Mouse (Mus musculus): Measurements from ENCODE around the gene H2al1a. TPM values are rescaled to one million over a fixed set of nuclear protein-coding genes. Genes with fewer than 3 reads are reported as not detected.
"Not testable (repeated sequence)": the region's sequence is repeated elsewhere in the genome, so short reads cannot be mapped to it uniquely, and the experiment has no call there.

Gene H2al1a
- total RNA-seq, 2 experiments from 2014 or later = not detected

DNA sequence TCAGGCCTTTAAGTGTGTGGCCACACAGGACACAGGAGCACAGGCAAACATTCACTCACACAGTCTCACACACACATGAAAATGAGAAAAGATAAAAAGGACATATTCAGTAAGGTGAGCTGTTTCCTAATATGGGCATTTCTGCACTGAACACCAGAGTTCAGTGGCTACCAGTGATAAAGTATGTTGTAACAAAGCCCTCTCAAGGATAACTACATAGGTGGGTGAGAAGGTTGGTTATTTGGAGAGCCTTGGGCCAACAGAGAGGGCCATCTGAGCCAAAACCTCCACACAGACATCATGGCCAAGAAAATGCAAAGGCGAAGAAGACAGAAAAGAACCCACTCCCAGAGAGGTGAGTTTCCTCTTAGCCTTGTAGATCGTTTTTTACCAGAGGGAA is 28.5 kb downstream of the H2al1a start, which contains the start of gene H2al1j:
Gene H2al1j (plus strand): TSS at position 301 of the 400 bp plus-strand sequence.
- intact Hi-C loops (cut with DNase I); DNase-seq: not testable (repeated sequence)

DNA sequence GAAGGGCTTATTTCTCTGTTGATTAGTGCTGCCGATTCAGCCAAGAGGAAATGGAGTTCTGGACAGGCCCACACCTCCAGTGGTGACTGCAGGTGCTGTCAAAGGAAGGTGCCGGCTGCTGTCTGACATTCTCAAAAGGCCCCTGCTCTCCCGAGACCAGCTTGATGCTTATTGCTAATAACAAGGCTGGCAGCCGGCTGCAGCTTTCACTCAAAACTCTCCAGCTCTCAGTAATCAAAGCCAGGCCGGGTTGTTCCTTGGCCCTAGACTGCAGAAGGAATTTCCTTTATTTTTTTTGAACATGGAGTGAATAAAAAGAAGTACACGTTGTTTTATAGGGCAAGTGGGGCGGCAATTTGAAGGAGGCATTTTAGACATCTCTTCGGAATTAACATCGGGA is 46.7 kb downstream of the H2al1a start:
- DNase-seq = peak; percentile 7
- intact Hi-C loops (cut with DNase I) = no loop called here

DNA sequence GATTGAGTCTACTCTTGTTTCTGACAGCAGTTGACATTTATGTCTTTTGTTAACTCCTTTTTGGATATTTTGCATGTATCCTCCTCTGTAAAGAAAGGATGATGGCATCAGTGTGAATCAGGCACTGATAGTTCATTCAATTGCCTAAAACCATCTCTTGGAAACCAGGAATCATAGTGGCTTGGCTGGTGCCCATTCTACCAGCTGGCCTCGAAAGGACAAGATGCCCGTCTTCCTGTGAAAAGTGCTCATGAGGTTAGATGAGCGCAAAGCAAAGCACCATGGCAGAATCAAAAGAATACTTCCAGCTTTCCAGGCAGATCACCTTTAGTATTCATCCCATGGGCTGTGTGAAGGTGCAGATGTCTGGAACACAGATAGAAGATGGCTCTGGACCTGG is 47.7 kb downstream of the H2al1a start:
- intact Hi-C loops (cut with DNase I) = no loop called here
- DNase-seq = no peak

Other genes starting within 250 kb of the H2al1a start
- not detected for gene H2al1b, start 3.2 kb downstream of the H2al1a start, total RNA-seq (2021)
- not detected for gene H2al1c, start 6.4 kb downstream of the H2al1a start, total RNA-seq (2021)
- gene H2al1d, start 9.6 kb downstream of the H2al1a start, total RNA-seq (2021) = not detected
- not detected for gene H2al1e, start 12.7 kb downstream of the H2al1a start, total RNA-seq (2021)
- gene H2al1f, start 15.9 kb downstream of the H2al1a start, total RNA-seq (2021) = not detected
- gene H2al1g, start 19.0 kb downstream of the H2al1a start, total RNA-seq (2021) = not detected
- gene H2al1h, start 22.2 kb downstream of the H2al1a start, total RNA-seq (2021) = not detected
- not detected for gene H2al1i, start 25.4 kb downstream of the H2al1a start, total RNA-seq (2021)
- not detected for gene H2al1j, start 28.6 kb downstream of the H2al1a start, total RNA-seq (2021)

Measured in left cerebral cortex, postnatal 4 days (tissue).